Mouse (Mus musculus) mature B cell (primary cell): ENCODE data around the gene Dthd1.

Experiments used
- in situ Hi-C: fragments of 300-500 bp; cut with MboI; formaldehyde crosslinking; loops from 2 replicates; pipeline ENCODE4 v1.14.3; 2019

Dthd1 gene

GRCm38 (mm10) chr5:62858282-62858681, 44.7 kb downstream of the Dthd1 start:
- in situ Hi-C loops, result no loop called here

- in situ Hi-C loops, result no loop called here
Observed at GRCm38 (mm10) chr5:62864348-62864747, 50.7 kb downstream of the Dthd1 start.

GRCm38 (mm10) chr5:62867003-62867402, 53.4 kb downstream of the Dthd1 start:
- in situ Hi-C loops, result no loop called here

GRCm38 (mm10) chr5:62879530-62879929, 65.9 kb downstream of the Dthd1 start:
- in situ Hi-C loops, result loop anchor here (25.0 kb wide), 1 partner anchor 883 kb away; no protein-coding TSS in a partner anchor

DNA sequence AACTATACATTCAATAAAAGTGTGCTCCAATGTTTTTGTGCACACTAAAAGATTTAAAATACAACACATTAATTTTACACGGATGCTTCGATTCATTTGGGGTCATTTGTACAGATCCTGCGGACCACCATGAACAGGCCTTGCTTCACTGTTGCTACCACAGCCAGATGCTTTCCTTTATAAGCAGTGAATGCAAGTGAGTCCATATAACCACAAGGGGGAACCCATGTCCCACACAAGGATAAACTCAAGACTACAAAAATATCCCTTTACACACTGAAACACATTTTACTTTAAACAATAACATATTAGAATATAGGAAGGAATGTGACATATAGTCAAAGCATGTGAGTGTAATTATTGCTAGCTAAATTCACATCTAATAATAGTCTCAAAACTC, 81.7 kb downstream of the Dthd1 start:
- in situ Hi-C loops, result loop anchor here (25.0 kb wide), 1 partner anchor 867 kb away; no protein-coding TSS in a partner anchor

- in situ Hi-C loops, result no loop called here
Observed at GRCm38 (mm10) chr5:62906954-62907353, 93.3 kb downstream of the Dthd1 start.

DNA sequence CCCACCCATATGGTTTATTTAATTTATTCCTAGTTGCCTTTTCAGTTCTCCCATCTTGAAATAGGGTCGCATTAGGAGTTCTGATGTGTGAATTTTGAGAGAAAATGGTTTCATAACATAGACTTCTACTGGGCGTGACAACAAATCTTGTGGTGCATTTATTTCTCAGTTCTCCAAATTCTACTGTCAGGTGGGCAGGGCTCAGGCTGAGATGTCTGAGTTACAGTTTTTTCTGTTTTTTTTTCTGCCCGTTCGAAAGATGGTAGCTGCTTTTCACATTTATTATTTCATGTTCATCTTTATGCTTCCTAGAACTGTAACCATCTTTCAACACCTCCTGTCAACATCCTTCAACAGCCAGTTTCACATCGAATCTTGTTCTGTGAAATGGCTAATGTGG, 95.5 kb downstream of the Dthd1 start:
- in situ Hi-C loops, result no loop called here

- in situ Hi-C loops, result no loop called here
Observed at GRCm38 (mm10) chr5:62924616-62925015, 111.0 kb downstream of the Dthd1 start.
